Mouse (Mus musculus) ES-E14 (cell line): Measurements from ENCODE around the gene D930007J09Rik.

Source experiments
- CHD2 ChIP-seq: IDR thresholded peaks from 2 replicates; pipeline ENCODE4 v1.6.1; 2014; ENCODE audit warnings: mild to moderate bottlenecking, low read depth, low read length, inconsistent platforms
- HCFC1 ChIP-seq: IDR thresholded peaks from 2 replicates; pipeline ENCODE4 v1.6.1; 2012; ENCODE audit warnings: low read length, inconsistent platforms, borderline replicate concordance; ENCODE audit not compliant: insufficient read depth
- ZC3H11A ChIP-seq: IDR thresholded peaks from 2 replicates; pipeline ENCODE4 v1.6.1; 2012; ENCODE audit warnings: low read depth, mild to moderate bottlenecking, inconsistent platforms, low read length, borderline replicate concordance
- ZNF384 ChIP-seq: IDR thresholded peaks from 2 replicates; pipeline ENCODE4 v1.6.1; 2012; ENCODE audit warnings: low read depth, low read length, inconsistent platforms

DNA sequence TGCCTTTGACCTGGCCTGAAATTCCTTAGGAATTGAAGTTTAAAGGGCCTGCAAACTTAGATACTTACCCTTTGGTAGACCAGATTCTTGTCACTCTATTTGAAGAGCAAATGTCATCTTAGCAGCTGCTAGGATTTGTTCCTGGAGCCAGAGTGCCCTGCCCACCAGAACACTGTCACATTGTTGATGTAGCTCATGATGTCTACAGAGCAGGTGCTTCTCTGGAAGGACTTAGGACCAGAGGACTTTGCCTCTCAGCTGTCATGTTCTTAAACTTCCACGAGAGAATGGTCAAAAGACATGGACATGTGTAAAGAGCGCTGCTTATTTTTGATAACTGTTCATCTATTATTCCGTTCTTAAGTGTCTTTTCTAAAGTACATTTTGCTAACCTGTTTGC lies 16.6 kb upstream of the D930007J09Rik start:
- TF ChIP-seq ZNF384 (no peak), CHD2 (no peak), HCFC1 (no peak), ZC3H11A (no peak)
